Mouse (Mus musculus) forebrain, embryonic 10.5 days (tissue): Measurements from ENCODE around the gene Bicc1. TPM values are rescaled to one million over a fixed set of nuclear protein-coding genes. Genes with fewer than 3 reads are reported as not detected.
A peak's percentile ranks its signal among the peaks of the same experiment; 100 is the strongest.

Experiments
- DNase-seq: peaks from one replicate; pipeline ENCODE4 v3.0.0-alpha.2; 2017; ENCODE audit warnings: low spot score; ENCODE audit errors: extremely low spot score
- H3K27ac ChIP-seq: fragments of 300-500 bp; sonication (generic); 2 replicates; pipeline ENCODE4 v1.5.1; 2016; ENCODE audit warnings: mild to moderate bottlenecking
- H3K27me3 ChIP-seq: fragments of 300-500 bp; sonication (generic); 2 replicates; pipeline ENCODE4 v1.6.1; 2016; ENCODE audit warnings: mild to moderate bottlenecking; ENCODE audit not compliant: poor library complexity, severe bottlenecking
- H3K36me3 ChIP-seq: fragments of 300-500 bp; sonication (generic); replicated peaks from 2 replicates; pipeline ENCODE4 v1.6.1; 2016; ENCODE audit warnings: mild to moderate bottlenecking, moderate library complexity
- H3K4me1 ChIP-seq: fragments of 300-500 bp; sonication (generic); 2 replicates; pipeline ENCODE4 v1.6.1; 2016
- H3K4me3 ChIP-seq: fragments of 300-500 bp; sonication (generic); 2 replicates; pipeline ENCODE4 v1.5.1; 2016; ENCODE audit warnings: mild to moderate bottlenecking, moderate library complexity
- H3K9me3 ChIP-seq: fragments of 300-500 bp; sonication (generic); 2 replicates; pipeline ENCODE4 v1.6.1; 2016; ENCODE audit warnings: mild to moderate bottlenecking, moderate library complexity
- WGBS: fragments of 180-500 bp; shearing (Covaris S2); methylation state at CpG from one replicate; pipeline ENCODE4 v1.1.7; 2016; 5-methylcytosine and 5-hydroxymethylcytosine counted together
- polyA plus RNA-seq: library from polyadenylated mRNA; unstranded; fragments of >200 nt; fragmentation: Nextera tagmentation; extraction: Ambion mirVana; gene quantifications from 2 replicates; pipeline ENCODE4 v1.2.1, GENCODE M21; 2016

Gene Bicc1
- polyA plus RNA-seq, 1 experiment from 2014 or later = 2.7 TPM

GRCm38 (mm10) chr10:70993497-70994134 lies 165.9 kb downstream of the Bicc1 start:
- Histone ChIP-seq H3K4me1 (no peaks in the 10 kb centered on the region), H3K27me3 (no peaks in the 10 kb centered on the region), H3K27ac (no peak overlapping the region), H3K9me3 (no peaks in the 10 kb centered on the region), H3K4me3 (no peak overlapping the region), H3K36me3 (no peaks in the 10 kb centered on the region)
- 89% methylated on average over 6 of the region's 6 CpGs for WGBS
- no peak for DNase-seq

GRCm38 (mm10) chr10:70987396-70987795 lies 172.1 kb downstream of the Bicc1 start:
- Histone ChIP-seq H3K27me3 (no peaks in the 10 kb centered on the region), H3K4me3 (no peak overlapping the region), H3K4me1 (no peaks in the 10 kb centered on the region), H3K36me3 (no peaks in the 10 kb centered on the region), H3K27ac (no peak overlapping the region), H3K9me3 (no peaks in the 10 kb centered on the region)
- 73% methylated on average over 5 of the region's 5 CpGs for WGBS
- no peak for DNase-seq

DNA sequence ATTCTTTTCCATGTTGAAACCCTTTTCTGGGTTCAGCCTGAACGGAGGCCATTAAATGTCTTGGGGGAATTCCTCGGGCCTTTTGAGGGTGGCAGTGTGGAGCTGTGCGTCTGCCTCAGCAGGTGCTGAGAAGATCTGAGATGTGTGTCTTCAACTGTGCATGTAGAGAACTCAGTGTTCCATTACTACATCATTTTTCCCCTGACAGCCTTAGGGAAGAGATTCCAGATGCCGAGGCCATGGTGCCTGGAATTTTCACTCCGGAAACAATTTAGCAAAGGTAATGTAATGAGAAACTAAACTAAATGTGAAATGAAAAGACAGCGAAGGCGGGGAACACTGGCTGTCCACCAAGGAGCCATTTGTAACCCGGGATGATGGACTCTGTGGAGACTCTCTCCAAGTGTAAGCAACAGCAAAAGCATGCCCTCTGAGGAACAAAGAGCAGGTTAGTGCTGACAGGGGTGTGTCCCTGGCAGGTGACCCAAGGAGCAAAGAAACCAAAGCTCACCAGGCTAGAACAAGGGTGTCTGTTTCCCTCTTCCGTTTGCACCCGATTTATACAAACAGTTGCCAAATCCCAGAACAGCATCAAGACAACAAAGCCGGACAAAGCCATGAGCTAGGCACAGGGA lies 176.3 kb downstream of the Bicc1 start:
- H3K4me3 ChIP-seq = no peak overlapping the region
- H3K27ac ChIP-seq = no peak overlapping the region
- H3K4me1 ChIP-seq = no peaks in the 10 kb centered on the region
- H3K36me3 ChIP-seq = no peaks in the 10 kb centered on the region
- H3K9me3 ChIP-seq = no peaks in the 10 kb centered on the region
- no peaks in the 10 kb centered on the region for H3K27me3 ChIP-seq
- WGBS = 87% methylated on average over 11 of the region's 11 CpGs
- DNase-seq = no peak

DNA sequence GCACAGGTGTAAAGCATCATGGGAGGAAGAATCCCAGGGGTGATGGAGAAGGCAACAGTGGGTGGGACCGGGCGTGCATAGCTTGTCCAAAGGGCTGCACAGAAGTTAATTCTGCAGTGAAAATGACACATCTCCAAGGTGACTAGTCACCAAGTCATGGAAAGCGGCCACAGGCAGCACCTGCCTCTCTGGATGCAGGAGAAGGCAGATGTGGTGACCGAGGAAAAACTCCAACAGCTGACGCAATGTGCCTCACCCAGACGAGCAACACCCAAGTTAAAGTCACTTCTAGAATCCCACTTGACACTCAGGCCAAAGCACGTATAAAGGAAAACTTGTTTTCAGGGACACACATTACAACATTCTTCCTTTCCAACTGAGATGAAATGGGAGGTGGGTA lies 177.3 kb downstream of the Bicc1 start:
- Histone ChIP-seq H3K4me1 (no peaks in the 10 kb centered on the region), H3K27me3 (no peaks in the 10 kb centered on the region), H3K4me3 (no peak overlapping the region), H3K9me3 (no peaks in the 10 kb centered on the region), H3K36me3 (no peaks in the 10 kb centered on the region), H3K27ac (no peak overlapping the region)
- no peak for DNase-seq
- WGBS = 89% methylated on average over 7 of the region's 7 CpGs

DNA sequence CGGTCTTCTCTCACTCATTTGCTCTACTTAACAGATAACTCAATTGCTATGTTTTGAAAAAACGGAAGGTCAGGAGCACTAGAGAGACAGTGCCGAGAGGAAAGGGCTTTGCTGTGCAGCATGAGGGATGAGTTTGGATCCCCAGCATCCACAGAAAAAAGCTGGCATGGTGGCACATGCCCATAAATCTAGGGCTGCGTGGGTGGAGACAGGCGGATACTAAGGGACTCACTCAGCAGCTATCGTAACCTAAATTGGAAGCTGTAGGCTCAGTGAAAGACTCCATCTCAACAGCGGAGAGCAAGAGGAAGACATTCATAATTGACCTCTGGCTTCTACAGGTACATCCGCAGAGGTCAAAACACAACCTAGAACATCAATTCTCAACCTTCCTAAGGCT lies 179.8 kb downstream of the Bicc1 start:
- no peaks in the 10 kb centered on the region for H3K4me1 ChIP-seq
- 93% methylated on average over 8 of the region's 8 CpGs for WGBS
- no peaks in the 10 kb centered on the region for H3K36me3 ChIP-seq
- H3K4me3 ChIP-seq = no peak overlapping the region
- H3K9me3 ChIP-seq = no peaks in the 10 kb centered on the region
- H3K27ac ChIP-seq = no peak overlapping the region
- no peak for DNase-seq
- no peaks in the 10 kb centered on the region for H3K27me3 ChIP-seq

DNA sequence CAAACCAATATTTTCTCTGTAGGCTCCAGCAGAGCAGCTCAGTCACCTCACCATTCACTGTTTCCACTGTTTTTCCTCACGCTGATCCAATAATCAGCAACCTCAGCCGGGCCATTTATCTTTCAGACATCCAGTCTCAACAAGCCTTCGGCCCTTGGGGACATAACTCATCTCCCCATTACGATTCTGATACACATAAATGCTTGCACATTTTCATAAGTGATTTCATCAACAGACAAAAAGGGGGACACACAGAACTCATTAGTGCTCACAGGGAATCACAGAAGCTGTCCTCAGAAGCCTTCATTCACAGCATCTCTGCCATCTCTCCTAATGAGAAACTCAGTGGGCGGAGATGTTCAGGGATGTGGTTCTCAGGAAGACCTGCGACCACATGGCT lies 182.4 kb downstream of the Bicc1 start:
- Histone ChIP-seq H3K4me1 (no peaks in the 10 kb centered on the region), H3K36me3 (no peaks in the 10 kb centered on the region), H3K27ac (no peak overlapping the region), H3K9me3 (no peaks in the 10 kb centered on the region), H3K4me3 (no peak overlapping the region), H3K27me3 (no peaks in the 10 kb centered on the region)
- DNase-seq = no peak
- 91% methylated on average over 6 of the region's 6 CpGs for WGBS

DNA sequence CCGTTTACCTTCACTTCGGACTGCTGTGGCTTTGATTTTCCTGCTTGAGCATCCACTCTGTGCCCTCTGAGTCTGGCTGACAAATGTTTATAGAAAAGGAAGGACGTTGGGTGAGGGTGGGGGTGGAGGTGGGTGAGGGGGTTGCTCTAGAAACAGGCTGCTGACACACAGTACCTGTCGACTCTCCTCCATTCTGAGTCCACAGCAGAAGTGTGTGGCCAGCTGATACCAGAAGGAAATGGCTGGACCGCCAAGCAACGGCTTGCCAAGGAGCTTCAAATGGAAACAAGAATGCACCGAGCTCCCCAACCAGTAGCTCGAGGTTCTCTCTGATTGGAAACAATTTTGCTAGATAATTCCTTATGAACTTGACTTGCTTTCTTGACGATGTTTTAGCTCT lies 182.9 kb downstream of the Bicc1 start:
- DNase-seq = no peak
- Histone ChIP-seq H3K36me3 (no peaks in the 10 kb centered on the region), H3K4me1 (no peaks in the 10 kb centered on the region), H3K4me3 (no peak overlapping the region), H3K27ac (no peak overlapping the region), H3K27me3 (no peaks in the 10 kb centered on the region), H3K9me3 (no peaks in the 10 kb centered on the region)
- 90% methylated on average over 9 of the region's 9 CpGs for WGBS

- no peaks in the 10 kb centered on the region for H3K27me3 ChIP-seq
- H3K36me3 ChIP-seq = no peaks in the 10 kb centered on the region
- 91% methylated on average over 11 of the region's 11 CpGs for WGBS
- no peak overlapping the region for H3K27ac ChIP-seq
- no peaks in the 10 kb centered on the region for H3K9me3 ChIP-seq
- no peak overlapping the region for H3K4me3 ChIP-seq
- no peak for DNase-seq
- peaks cover 8% of the 10 kb centered on the region; the same call in 1 of the 2 replicates for H3K4me1 ChIP-seq
Observed at GRCm38 (mm10) chr10:70971156-70971555, 188.3 kb downstream of the Bicc1 start.

GRCm38 (mm10) chr10:70968848-70969683 lies 190.4 kb downstream of the Bicc1 start:
- H3K27me3 ChIP-seq = no peaks in the 10 kb centered on the region
- no peak for DNase-seq
- H3K4me1 ChIP-seq = peaks cover 8% of the 10 kb centered on the region; the same call in 1 of the 2 replicates
- no peak overlapping the region for H3K4me3 ChIP-seq
- WGBS = 64% methylated on average over 13 of the region's 13 CpGs
- H3K9me3 ChIP-seq = no peaks in the 10 kb centered on the region
- H3K27ac ChIP-seq = no peak overlapping the region
- no peaks in the 10 kb centered on the region for H3K36me3 ChIP-seq

- no peak overlapping the region for H3K4me3 ChIP-seq
- 77% methylated on average over 16 of the region's 16 CpGs for WGBS
- H3K9me3 ChIP-seq = no peaks in the 10 kb centered on the region
- no peak overlapping the region for H3K27ac ChIP-seq
- DNase-seq = no peak
- no peaks in the 10 kb centered on the region for H3K36me3 ChIP-seq
- no peaks in the 10 kb centered on the region for H3K27me3 ChIP-seq
- H3K4me1 ChIP-seq = peaks cover 8% of the 10 kb centered on the region; the same call in 1 of the 2 replicates
Observed at GRCm38 (mm10) chr10:70966642-70967345, 192.7 kb downstream of the Bicc1 start.

DNA sequence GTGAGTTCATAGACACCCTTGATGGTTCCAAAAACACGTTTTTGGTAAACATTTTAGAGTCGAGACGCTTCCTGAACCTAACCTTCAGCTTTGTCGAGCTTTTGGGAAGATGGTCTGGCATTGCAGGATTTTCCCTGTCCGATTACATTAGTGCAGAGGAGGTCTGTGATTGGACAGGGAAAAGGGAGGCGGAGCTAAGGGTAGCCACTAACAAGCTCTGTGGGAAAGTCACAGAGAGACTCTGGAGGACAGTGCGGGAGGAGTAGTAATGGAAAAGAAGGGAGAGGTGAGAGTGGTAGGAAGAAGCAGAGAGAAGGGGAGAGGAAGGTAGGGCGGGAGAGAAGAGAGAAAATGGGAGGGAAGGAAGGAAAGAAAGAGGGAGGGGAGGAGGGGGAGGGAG lies 194.8 kb downstream of the Bicc1 start:
- Histone ChIP-seq H3K27ac (no peak overlapping the region), H3K4me1 (peaks cover 8% of the 10 kb centered on the region; the same call in 1 of the 2 replicates), H3K4me3 (peak overlapping the region; percentile 14; the same call in 1 of the 2 replicates), H3K27me3 (no peaks in the 10 kb centered on the region), H3K36me3 (no peaks in the 10 kb centered on the region), H3K9me3 (no peaks in the 10 kb centered on the region)
- 49% methylated on average over 8 of the region's 8 CpGs for WGBS
- no peak for DNase-seq

- H3K36me3 ChIP-seq = no peaks in the 10 kb centered on the region
- H3K27me3 ChIP-seq = no peaks in the 10 kb centered on the region
- 58% methylated on average over 8 of the region's 8 CpGs for WGBS
- H3K27ac ChIP-seq = no peak overlapping the region
- H3K9me3 ChIP-seq = no peaks in the 10 kb centered on the region
- H3K4me1 ChIP-seq = no peaks in the 10 kb centered on the region
- DNase-seq = no peak
- no peak overlapping the region for H3K4me3 ChIP-seq
Observed at GRCm38 (mm10) chr10:70963599-70964193, 195.8 kb downstream of the Bicc1 start.
